Mouse (Mus musculus) cerebellum, postnatal 10 days (tissue): Measurements from ENCODE around the gene Gm9732.
A peak's percentile ranks its signal among the peaks of the same experiment; 100 is the strongest.
"Not testable (repeated sequence)": the region's sequence is repeated elsewhere in the genome, so short reads cannot be mapped to it uniquely, and the experiment has no call there.

Experiments
- DNase-seq, 2 experiments: peaks; one replicate each; pipeline ENCODE4 v3.0.0; 2021; ENCODE audit warnings: mixed read lengths in 2 of 2

Gm9732 gene

DNA sequence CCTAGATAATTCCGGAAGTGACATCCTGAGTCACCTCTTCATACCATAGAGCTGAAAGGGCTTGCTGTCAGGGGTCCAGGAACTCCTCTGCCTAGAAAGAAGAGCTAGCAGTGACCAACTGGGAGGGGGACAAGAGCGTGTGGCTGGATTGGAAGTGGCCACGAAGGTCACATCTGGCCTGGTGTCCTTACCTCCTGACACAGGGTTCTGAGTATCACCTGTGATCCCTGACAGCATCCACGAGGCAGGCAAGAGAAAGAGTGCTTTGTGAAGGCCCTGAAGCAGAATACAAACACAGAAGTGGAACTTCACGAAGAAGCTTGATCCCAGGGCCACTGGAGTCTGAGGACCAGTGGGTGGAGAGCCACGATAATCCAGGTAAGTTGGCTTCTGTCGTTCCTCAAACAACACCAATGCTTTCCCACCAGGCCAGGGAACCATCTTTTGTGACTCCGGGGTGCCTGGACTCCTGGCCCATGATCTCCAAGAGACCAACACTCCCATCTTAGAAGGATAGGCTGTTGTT is at the start of gene Gm9732:
Gene Gm9732, plus strand, starts transcription at position 51 of the 526 bp plus-strand sequence.
- DNase-seq, result peak in 1 of 2 experiments; percentile 5

DNA sequence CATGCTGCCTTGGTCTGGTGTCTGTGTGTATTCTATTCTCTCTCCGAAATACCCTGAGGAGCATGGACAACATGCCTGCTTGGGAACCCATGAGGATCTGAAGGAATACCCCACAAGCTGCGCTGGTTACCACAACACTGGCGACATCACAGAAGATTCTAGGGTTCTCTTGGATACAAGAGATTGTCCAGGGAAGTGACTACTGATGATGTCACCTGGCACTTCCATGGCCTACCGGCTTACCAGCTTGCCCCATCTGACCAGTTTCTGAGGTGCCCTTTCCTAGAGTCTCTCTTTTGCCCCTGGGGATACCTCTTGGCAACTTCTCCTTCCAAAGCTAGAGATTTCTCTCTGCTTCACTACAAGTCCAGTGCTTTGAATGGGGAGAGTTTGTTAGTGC is 39.6 kb upstream of the Gm9732 start, which contains the start of gene Gm8122:
Gene Gm8122, minus strand, starts transcription at position 101 of the 400 bp plus-strand sequence.
- DNase-seq, result not testable (repeated sequence)

DNA sequence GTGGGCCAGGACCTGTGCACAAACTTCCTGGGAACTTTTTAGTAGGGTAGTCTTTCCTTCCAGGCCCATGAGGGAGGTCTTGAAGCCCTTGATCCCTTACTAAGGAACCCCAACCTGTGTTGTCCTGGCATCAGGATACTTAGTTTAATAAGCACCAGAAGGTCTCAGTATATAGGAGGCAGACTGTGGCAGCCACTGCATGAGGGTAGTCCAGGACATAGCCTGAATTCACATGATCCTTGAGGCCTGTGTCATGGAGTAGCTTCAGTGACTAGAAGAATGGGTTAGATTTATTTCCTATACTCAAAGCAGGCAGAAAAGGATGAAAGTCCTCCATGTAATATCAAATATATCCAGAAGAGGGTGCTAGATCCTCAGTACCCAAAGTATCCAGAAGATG is 37.1 kb upstream of the Gm9732 start:
- not testable (repeated sequence) for DNase-seq

DNA sequence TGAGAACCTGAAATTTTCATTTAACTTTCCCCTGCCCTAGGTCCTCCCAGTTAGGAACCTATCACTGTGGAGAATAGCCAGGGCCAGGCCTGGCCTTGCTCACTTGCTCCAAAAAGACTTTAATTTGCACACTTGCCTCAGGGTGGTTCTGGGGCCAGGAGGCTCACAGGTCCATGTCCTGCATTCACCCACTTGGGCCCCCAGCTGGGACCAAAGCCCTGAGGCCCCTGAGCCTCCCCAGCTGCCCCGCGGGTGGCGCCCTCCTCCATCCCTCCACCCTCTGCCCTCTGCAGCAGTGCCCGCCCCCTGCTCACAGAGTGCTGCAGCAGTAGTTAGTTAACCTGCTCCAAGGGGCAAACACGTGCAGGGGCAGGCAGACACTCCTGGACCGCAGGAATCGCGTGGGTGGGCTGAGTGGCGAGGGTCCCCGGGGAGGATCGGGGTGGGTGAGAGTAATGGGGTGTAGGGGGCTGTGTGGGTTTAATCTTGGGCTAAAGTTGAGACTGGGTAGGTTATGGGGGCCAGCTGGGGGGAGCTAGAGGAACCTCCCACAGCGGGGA is 25.1 kb upstream of the Gm9732 start:
- peak; percentile 16 to 35 for DNase-seq

GRCm38 (mm10) chr14:43250549-43251253 is 24.1 kb upstream of the Gm9732 start:
- DNase-seq, result not testable (repeated sequence)

GRCm38 (mm10) chr14:43256511-43256910 is 18.3 kb upstream of the Gm9732 start:
- not testable (repeated sequence) for DNase-seq

DNA sequence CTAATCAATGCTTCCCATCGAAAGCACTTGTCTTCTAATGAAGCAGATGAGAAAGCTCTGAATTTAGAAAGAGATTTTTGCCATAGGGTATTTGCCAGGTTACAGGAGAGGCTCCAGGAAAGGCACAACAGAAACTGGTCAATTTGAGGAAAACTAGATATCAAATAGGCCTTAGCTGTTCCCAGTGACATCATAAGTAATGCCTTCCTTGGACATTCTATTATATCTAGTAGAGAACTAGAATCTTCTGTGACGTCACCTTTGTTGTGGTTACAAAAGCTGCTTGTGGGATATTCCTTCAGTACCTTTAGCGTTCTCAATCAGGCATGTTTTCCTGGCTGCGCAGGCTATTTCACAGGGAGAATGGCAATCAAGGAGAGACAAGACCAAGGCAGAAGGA is 16.5 kb upstream of the Gm9732 start, which contains the start of gene Gm8126:
Gene Gm8126, plus strand, starts transcription at position 301 of the 400 bp plus-strand sequence.
- not testable (repeated sequence) for DNase-seq

- DNase-seq, result not testable (repeated sequence)
These were observed 11.4 kb upstream of the Gm9732 start for GRCm38 (mm10) chr14:43263421-43263820.

- not testable (repeated sequence) for DNase-seq
These were observed 6.2 kb upstream of the Gm9732 start for GRCm38 (mm10) chr14:43268521-43269084.

DNA sequence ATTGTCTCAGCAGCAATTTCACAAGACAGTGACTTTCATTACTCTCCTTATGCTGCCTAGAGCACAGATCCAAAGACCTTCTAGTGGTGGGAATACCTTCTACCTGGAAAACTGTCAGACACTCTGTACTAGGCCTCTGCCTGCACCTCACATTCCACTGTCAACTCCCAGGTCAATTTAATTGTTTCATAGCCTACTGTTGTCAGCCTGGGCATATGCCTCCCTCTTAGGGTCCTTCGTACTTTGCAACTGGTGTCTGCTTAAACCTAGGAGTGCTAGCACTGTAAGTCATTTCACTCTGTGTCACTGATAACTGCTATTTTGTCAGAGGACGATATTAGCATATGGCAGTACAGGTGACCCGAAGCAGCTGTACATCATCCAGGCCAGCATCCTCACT is 5.6 kb upstream of the Gm9732 start:
- not testable (repeated sequence) for DNase-seq

DNA sequence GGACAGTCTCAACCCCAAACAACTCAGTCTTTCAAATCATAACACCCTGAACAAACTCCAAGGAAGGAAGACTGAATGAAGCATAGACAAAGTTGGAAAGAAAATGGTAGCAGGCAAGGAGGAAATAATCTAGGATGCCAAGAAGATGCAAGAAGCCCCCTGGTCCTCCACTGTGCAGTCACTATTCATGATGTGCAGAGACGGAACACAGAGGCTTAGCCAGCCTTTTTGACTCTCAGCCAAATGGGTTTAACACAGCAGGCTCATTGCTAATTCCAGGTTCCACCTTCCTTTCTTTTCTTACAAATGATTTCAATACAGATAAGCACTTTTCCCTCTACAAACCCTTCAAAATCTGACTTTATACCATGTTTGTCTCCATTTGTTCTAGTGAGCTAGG is 1.7 kb upstream of the Gm9732 start:
- peak; percentile 20 to 31 for DNase-seq

- DNase-seq, result peak in 1 of 2 experiments; percentile 5
These were observed 916 bp downstream of the Gm9732 start for GRCm38 (mm10) chr14:43275752-43276151.

DNA sequence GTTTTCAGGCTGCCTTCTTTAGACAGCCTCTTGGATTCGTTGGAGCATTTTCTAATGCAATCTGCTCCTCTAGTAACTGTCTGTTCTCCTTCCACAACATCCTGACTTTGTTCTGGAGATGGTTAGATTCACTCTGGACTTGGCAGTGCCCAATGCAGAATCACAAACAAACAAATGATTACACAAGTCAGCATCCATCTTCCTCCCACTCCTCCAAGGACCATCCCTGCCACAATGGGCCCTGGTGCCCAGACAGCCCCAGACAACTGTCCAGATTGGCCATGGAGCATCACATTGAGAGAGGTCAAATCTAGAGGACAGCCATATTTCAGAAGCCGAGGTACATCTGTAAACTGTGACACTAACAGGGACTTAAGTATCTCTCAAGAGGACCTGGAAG is 2.6 kb downstream of the Gm9732 start:
- peak in 1 of 2 experiments; percentile 5 for DNase-seq

- DNase-seq, result peak in 1 of 2 experiments; percentile 6
These were observed 3.3 kb downstream of the Gm9732 start for GRCm38 (mm10) chr14:43278146-43278545.

DNA sequence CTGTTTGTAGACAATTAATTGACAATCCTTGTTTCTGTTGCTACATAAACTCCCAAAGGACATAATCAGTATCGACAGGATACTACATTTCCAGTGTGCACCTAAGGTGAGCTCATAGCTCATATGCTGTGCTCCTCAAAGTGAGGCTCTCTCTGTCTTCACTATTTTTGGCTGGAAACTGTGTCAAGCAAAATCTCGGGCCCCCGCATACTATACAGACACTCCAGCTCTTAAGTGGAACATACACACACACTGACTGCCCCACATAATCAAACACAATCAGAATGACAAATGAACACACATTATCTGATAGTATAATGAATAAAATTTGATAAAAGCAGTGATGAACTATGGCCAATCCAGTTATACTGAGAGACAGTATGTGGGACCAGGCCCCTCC is 3.8 kb downstream of the Gm9732 start:
- DNase-seq, result peak in 1 of 2 experiments; percentile 5

DNA sequence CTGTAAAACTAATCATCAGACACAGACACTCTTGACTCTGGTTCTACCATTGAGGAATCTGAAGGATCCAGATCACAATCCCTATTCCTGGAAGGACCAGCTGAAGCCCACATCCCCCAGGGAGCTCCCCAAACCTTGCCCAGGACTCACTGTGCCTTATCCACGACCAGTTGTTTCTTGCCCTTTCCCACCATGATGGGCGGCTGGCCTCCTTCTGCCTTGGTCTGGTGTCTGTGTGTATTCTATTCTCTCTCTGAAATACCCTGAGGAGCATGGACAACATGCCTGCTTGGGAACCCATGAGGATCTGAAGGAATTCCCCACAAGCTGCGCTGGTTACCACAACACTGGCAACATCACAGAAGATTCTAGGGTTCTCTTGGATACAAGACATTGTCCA is 18.7 kb downstream of the Gm9732 start, which contains the start of gene Gm8127:
Gene Gm8127, minus strand, starts transcription at position 330 of the 400 bp plus-strand sequence.
- DNase-seq, result not testable (repeated sequence)

DNA sequence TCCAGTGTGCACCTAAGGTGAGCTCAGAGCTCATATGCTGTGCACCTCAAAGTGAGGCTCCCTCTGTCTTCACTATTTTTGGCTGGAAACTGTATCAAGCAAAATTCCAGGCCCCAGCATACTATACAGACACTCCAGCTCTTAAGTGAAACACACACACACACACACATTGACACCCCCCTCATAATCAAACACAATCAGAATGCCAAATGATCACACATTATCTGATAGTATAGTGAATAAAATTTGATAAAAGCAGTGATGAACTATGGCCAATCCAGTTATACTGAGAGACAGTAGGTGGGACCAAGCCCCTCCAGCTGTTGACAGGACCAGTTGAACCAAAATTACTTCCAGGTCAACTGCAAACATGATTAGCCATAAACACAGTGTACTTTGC is 44.7 kb downstream of the Gm9732 start:
- not testable (repeated sequence) for DNase-seq

DNA sequence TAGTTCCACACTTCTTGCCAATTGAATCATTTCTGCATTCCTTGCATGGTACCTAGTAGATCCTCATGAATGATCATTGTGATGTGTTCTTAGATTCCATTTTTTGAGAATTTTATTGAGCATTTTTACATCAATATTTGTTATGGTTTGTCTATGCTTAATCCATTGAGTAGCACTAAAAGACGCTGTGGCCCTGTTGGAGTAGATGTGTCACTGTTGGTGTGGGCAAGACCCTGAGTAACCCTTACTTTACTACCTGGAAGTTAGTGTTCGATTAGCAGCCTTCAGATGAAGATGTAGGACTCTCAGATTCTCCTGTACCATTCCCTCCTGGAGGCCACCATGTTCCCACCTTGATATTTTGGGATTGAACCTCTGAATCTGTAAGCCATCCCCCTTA is 53.8 kb downstream of the Gm9732 start:
- DNase-seq, result not testable (repeated sequence)

DNA sequence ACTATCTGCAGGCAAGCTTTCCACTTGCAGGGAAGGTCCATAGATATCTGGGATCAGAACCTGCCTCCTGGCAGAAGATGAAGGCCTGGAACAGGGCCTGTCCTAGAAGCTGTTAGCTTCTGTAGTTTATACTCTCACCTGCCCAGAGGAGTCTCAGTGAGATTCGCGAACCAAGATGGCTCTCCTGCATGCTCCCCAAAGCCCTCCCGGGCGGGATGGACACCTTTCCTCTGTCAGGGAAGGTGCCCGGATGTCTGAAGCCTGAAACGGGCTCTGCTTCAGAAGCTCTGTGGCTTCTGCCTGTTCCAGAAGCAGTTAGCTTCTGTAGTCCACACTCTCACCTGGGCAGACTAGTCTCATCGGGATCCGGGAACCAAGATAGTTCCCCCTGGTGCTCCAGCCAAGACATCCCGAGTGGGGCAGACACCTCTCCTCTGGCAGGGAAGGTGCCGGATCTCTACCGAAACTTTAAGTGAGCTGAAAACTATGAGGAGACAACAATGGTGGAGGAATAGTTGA is 56.6 kb downstream of the Gm9732 start:
- DNase-seq, result not testable (repeated sequence)

DNA sequence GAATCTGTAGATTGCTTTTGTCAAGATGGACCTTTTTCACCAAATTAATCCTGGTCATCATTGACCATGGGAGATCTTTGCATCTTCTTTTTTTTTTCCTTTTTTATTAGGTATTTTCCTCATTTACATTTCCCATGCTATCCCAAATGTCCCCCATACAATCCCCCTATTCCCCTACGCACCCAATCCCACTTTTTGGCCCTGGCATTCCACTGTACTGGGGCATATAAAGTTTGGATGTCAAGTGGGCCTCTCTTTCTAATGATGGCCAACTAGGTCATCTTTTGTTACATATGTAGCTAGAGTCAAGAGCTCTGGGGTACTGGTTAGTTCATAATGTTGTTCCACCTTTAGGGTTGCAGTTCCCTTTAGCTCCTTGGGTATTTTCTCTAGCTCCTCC is 62.8 kb downstream of the Gm9732 start:
- not testable (repeated sequence) for DNase-seq

DNA sequence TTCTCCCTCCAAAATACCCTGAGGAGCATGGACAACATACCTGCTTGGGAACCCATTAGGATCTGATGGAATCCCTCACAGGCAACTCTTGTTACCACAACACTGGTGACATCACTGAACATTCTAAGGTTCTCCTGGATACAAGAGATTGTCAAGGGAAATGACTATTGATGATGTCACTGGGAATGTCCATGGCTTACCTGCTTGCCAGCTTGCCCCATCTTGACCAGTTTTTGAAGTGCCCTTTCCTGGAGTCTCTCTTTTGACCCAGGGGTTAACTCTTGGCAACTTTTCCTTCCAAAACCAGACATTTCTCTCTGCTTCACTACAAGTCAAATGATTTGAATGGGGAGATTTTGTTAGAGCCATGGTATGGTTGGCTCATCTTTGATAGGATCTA is 72.9 kb downstream of the Gm9732 start, which contains the start of gene 1700001F09Rik:
Gene 1700001F09Rik, minus strand, starts transcription at position 101 of the 400 bp plus-strand sequence.
- not testable (repeated sequence) for DNase-seq

DNA sequence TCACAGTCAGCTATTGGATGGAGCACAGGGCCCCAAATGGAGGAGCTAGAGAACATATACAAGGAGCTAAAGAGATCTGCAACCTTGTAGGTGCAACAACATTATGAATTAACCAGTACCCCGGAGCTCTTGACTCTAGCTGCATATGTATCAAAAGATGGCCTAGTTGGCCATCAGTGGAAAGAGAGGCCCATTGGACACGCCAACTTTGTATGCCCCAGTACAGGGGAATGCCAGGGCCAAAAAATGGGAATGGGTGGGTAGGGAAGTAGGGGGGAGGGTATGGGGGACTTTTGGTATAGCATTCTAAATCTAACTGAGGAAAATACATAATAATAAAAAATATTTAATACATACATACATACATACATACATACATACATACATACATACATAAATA is 78.1 kb downstream of the Gm9732 start:
- DNase-seq, result not testable (repeated sequence)
